Mouse (Mus musculus): ENCODE data around the gene Lrrc28.

DNA sequence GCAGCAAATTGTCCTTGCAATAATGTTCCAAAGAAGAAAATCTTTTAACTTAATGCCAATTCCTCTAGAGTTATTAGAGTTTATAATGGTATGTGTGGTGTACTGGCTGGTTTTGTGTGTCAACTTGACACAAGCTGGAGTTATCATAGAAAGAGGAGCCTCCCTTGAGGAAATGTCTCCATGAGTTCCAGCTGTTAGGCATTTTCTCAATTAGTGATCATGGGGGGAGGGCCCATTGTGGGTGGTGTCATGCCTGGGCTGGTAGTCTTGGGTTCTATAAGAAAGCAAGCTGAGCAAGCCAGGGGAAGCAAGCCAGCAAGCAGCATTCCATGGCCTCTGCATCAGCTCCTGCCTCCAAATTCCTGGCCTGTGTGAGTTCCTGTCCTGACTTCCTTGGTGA lies 100.5 kb downstream of the Lrrc28 start:
- TF ChIP-seq POLR2A (IDR thresholded peaks at IDR 0.05; ENCODE audit: insufficient read depth, low read depth, low read length) = no peak
- TF ChIP-seq CTCF (IDR thresholded peaks at IDR 0.05) = no peak
